Mouse (Mus musculus): ENCODE data around the gene Nhs.

Nhs gene

GRCm38 (mm10) chrX:162159637-162160611, at the start of gene Nhs:
TSS of gene Nhs (minus strand) at chrX:162159730.
- DNase-seq, result peak; percentile 90

GRCm38 (mm10) chrX:162206350-162206884, 46.9 kb upstream of the Nhs start:
- no peak for DNase-seq

- DNase-seq, result peak; percentile 65
Observed at GRCm38 (mm10) chrX:162158743-162159636, 540 bp downstream of the Nhs start.

- no peak for DNase-seq
Observed at GRCm38 (mm10) chrX:162158142-162158541, 1.4 kb downstream of the Nhs start.

GRCm38 (mm10) chrX:162137807-162138206, 21.7 kb downstream of the Nhs start:
- DNase-seq, result no peak

- DNase-seq, result peak; percentile 25
Observed at GRCm38 (mm10) chrX:162113257-162113656, 46.3 kb downstream of the Nhs start.

GRCm38 (mm10) chrX:162102802-162103434, 56.6 kb downstream of the Nhs start:
- no peak for DNase-seq

- DNase-seq, result no peak
Observed at GRCm38 (mm10) chrX:162098364-162098763, 61.2 kb downstream of the Nhs start.

GRCm38 (mm10) chrX:162087291-162087690, 72.2 kb downstream of the Nhs start:
- peak; percentile 3 for DNase-seq

GRCm38 (mm10) chrX:162085897-162086200, 73.7 kb downstream of the Nhs start:
- no peak for DNase-seq

GRCm38 (mm10) chrX:162085062-162085896, 74.3 kb downstream of the Nhs start:
- no peak for DNase-seq

GRCm38 (mm10) chrX:162063164-162063563, 96.4 kb downstream of the Nhs start:
- no peak for DNase-seq

- no peak for DNase-seq
Observed at GRCm38 (mm10) chrX:162055635-162056034, 103.9 kb downstream of the Nhs start.

GRCm38 (mm10) chrX:162053566-162053965, 106.0 kb downstream of the Nhs start:
- no peak for DNase-seq

- no peak for DNase-seq
Observed at GRCm38 (mm10) chrX:162052534-162052933, 107.0 kb downstream of the Nhs start.

- DNase-seq, result no peak
Observed at GRCm38 (mm10) chrX:162049616-162050015, 109.9 kb downstream of the Nhs start.

- DNase-seq, result no peak
Observed at GRCm38 (mm10) chrX:162045527-162045926, 114.0 kb downstream of the Nhs start.

GRCm38 (mm10) chrX:162044109-162044508, 115.4 kb downstream of the Nhs start:
- no peak for DNase-seq

GRCm38 (mm10) chrX:162025210-162025953, 134.1 kb downstream of the Nhs start:
- DNase-seq, result peak; percentile 60

GRCm38 (mm10) chrX:162021724-162022123, 137.8 kb downstream of the Nhs start:
- no peak for DNase-seq

GRCm38 (mm10) chrX:162020039-162020566, 139.4 kb downstream of the Nhs start:
- DNase-seq, result no peak

Measured in embryo, embryonic 11 days (tissue).